Mouse (Mus musculus) c-Kit-positive CD71-positive TER-119-positive erythroid progenitor cells, embryonic 14.5 days (primary cell): ENCODE measurements around the gene 1700019A02Rik.

Source experiments
- DNase-seq: peaks from one replicate; pipeline ENCODE4 v3.0.0-alpha.2; 2013; ENCODE audit warnings: low spot score

Gene 1700019A02Rik

DNA sequence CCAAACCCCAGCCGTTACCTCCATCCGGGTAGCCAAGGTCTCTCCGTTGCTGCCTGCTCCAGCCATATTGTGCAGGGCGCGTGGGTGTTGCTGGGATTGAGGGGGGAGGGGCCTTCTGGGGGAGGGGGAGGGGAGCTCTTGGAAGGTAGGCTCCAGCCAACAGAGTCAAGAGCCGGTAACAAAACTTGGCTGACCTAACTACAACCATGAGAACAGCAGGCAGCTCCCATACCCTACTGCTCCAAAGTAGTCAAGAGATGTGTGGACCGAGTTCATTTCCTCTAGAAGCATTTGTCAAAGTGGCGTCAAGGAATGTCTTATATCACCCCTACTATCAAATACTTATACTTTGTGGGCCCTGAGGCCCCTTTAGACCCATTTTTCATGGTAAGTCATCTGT lies at the start of gene 1700019A02Rik:
1700019A02Rik (minus strand) TSS at position 101 of the 400 bp plus-strand sequence.
- no peak for DNase-seq

DNA sequence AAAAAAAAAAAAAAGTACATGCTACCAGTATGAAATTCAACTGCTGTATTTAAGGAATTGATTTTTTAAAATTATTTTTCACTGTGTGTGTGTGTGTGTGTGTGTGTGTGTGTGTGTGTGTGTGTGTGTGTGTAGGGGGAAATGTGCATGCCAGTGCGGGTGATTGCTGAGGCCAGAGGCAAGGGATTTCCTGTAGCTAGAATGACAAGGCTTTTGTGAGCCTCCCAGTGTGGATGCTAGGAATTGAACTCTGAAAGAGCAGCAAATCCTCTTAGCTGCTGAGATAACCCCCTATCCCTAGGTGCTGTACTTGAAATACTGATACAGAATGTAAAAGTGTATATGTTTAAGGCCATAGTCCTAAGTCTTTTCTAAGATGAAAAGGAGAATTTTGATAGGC lies 38.6 kb upstream of the 1700019A02Rik start:
- DNase-seq: no peak

DNA sequence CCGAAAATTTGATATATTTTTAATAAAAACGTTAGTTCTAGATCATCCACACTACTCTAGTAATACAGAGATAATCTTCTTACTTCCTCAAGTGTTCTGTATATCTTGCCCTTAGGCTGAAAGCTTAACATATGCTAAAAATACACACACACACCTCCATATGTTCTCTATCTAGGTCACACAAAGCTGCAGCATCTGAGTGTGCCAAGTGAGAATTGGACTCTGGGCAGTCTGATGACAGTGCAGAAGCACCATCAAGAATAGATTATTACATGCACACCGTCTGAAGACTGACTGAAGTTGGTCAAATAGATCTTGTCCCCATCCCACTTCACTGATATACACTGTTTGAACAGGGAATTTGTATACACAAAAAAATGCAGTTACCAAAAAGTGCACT lies 38.2 kb upstream of the 1700019A02Rik start:
- DNase-seq: no peak

DNA sequence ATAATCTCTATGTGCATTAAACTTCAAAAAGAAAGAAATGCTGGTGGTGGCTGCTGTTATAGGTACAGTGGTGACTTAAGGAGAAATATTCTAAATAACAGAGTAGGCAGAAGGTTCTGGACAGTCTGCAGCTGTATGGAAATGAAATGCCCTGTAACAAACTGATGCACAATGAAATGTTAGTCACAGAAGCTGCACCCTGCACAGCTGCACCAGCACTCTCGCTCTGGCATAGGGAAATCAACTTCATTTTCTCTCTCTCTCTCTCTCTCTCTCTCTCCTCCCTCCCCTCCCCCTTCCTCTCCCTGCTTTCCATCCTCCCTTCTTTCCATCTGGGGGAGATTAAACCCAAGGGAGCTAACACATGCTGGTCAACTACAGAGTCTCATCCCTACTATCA lies 37.3 kb upstream of the 1700019A02Rik start:
- no peak for DNase-seq

DNA sequence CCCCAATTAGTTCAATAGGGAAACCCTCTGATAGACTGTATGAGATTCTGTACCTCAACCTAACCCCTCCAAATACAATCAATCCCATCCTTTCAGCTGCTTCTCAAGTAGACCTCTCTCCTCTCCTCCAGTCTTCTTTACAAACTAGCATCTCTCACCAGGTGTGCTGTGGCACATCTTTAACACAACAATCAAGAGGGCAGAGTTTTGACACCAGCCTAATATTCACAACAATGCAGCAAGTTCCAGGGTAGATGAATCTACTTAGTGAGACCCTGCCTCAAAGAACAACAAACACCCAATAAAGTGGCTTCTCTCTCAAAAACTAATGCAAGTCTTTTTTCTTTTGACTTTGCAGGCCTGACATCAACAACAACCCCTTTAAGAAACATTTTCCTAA lies 22.7 kb upstream of the 1700019A02Rik start:
- no peak for DNase-seq

DNA sequence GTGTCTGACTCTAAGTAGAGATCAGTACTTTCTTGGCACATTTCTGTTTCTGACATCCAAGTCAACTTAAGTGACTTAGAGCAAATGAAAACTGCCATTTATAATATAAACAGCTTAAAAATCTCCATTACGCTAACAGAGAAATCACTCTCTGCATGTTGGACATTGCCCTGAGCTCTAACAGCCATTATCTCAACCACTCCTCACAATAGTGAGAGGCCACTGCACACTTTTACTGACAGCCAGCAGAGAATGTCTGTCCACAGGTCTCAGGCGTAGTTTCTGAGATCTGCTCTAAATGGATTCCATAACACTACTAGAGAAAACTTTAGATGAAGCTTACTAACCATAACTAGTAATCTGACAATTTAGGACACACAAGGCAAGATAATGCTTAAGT lies 16.5 kb upstream of the 1700019A02Rik start:
- DNase-seq: no peak

DNA sequence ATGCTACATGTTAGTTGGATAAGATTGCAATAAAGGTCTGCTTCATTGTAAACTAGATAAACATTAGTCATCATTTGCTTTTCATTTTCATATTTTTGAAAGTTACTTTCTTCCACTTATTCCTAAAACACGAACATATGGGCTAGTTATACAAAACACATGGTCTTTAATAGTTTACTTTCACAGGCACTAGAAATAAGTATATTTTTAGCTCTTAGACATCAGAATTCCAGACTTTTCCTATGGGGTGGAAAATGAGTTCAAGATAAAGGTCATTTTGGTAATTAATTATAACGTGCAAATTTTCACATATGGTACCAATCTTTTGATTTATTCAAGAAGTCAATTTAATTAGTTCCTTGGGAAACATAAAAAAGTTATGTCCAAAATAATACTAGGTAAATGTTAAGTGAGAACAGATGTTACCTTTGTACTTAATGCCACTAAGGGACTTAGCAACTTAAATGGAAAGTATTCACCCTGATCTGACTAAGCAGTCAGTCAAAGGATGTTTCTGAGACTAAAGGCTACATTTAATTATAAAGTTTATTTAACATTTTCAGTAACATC lies 14.3 kb upstream of the 1700019A02Rik start:
- no peak for DNase-seq

DNA sequence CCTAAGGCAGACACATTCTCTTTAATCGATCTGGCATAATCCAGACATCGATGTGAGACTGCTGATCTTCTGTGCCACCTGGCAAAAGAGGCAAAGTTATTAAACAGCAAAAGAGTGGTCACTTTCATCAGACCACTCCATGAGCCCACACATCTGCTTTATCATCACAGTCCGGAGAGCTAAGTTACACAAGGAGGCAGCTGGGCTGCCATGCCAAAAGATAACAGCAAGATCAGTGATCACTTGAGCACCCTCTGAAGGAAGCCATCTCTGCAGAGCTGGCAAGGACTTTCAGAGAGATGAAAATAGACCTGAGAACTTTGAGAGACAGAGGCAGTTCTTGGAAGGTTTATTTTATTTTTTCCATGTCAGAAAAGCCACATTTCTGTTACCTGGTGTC lies 7.1 kb upstream of the 1700019A02Rik start:
- no peak for DNase-seq

DNA sequence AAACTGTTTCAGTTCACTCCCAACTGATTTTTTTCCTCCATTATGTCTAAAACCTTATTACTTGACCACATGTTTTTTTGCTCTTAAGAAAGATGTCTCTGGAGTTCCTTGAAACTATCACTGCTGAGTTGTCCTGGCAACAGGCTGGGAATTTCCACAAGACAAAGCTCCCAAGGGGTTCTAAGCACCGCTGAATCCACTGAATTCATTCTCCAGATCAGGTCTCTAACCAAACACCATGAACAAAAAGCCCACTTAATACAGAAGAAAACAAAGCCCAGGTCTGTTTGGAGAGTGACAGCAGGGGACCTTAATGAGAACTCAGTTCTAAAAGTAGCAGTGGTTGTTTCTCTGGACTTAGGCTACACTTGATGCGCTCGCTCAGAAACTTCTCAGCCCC lies 3.8 kb upstream of the 1700019A02Rik start:
- no peak for DNase-seq

DNA sequence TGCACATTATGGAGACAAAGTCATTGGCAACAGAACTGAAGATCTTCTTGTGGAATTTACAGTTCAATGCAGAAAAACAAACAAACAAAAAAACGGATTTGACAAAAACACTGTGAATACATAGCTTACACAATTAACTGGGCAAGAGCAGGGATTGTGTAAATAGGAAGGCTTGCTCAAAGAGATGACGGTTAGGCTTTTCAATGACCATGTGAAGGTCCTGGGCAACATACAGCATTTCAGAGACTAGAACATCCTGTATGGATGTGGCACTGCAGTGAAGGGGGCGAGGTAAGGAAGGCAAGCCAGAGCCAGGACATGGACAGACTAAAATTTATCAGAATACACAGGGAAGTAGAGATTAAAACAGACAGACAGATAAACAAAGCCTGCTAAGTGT lies 2.2 kb upstream of the 1700019A02Rik start:
- DNase-seq: no peak

DNA sequence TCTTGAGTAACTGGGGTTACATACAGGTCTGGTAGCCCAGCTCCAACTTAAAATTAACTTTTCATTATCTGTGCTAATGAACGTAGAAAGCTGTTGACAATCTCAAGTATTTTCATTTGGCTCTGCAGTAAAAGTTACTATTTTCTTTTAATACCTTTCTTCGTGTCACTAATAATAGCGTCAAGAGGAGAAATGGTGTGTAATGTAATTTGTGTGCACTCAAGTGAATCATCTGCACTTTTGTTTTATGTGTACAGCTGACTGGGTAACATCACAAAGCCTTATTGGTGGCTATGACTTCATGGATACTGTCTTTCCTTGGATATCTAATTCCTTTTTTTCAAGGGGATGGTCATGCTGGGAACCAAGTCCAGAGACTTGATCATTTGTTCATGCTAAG lies 1.1 kb downstream of the 1700019A02Rik start:
- no peak for DNase-seq

DNA sequence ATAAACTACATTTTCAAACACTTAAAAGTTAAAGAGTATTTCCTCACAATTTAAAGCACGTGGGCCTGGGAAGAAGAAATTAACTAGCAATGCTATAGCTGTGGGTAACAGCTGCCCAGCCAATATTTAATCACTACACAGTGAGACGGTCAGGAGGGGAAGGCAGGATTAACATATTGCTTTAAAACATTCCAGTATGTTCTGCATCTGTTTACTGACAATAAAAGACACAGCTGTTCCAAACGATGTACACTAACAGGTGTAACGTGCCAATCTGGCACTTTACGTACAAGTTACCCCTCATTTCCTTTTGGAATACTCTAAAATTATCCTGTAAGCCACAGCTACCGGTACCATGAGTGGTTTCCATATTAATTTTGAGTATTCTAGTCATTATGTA lies 29.7 kb downstream of the 1700019A02Rik start:
- DNase-seq: no peak

DNA sequence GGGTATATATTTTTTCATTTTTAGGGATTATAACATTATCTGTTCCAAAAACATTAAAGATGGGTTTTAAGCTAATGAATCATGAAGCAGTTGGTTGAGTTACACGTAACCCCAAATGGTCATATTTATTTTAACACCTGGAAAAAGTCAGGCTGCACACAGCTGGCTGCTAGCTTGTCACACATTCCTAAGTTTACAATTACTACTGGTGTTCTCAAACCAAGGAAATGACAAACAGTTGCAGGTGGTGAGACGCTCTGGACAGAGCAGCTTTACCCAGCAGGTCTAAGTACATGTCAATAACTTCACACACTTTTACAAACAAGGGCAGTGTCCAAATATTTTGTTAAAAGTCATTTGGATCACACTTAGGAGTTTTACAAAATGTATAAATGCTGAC lies 64.4 kb downstream of the 1700019A02Rik start:
- DNase-seq: no peak

DNA sequence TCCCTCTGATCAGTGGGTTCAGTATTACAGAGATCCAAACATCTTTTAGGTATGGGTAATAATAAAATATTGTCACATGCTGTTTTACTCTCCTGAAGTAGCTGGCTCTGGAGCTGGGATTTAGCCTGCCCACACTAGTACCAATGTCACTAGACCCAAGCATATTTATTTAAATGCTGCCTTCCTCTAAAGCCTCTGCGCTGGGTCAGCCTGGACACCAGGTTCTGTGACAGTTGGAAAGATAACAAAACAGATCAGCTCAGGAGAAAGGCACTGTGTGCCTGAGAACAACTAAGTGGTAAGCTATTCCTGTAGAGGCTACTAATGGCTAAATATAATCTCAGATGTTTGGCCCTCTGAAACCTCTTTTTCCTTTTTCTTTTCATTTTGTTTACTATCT lies 76.9 kb downstream of the 1700019A02Rik start:
- DNase-seq: no peak
